Mouse (Mus musculus) T-helper 1 cell (primary cell): Measurements from ENCODE around the gene Dennd6b.

ENCODE experiments used
- in situ Hi-C: fragments of 300-600 bp; cut with MboI, MseI; formaldehyde crosslinking; loops from one replicate; pipeline ENCODE4 v1.15.1; 2025; ENCODE audit warnings: high pct_unique_total_duplicates

Gene Dennd6b

GRCm38 (mm10) chr15:89158516-89158915, 37.8 kb downstream of the Dennd6b start:
- in situ Hi-C loops, result no loop called here

- in situ Hi-C loops, result no loop called here
Observed at GRCm38 (mm10) chr15:89157954-89158353, 38.3 kb downstream of the Dennd6b start.

- in situ Hi-C loops, result no loop called here
Observed at GRCm38 (mm10) chr15:89152312-89152711, 44.0 kb downstream of the Dennd6b start.

GRCm38 (mm10) chr15:89150041-89150390, 46.3 kb downstream of the Dennd6b start:
- in situ Hi-C loops, result no loop called here

GRCm38 (mm10) chr15:89149271-89150040, 46.8 kb downstream of the Dennd6b start, which contains the start of gene Mapk11:
Mapk11 (minus strand) TSS chr15:89149628.
- in situ Hi-C loops, result no loop called here

GRCm38 (mm10) chr15:89148496-89149270, 47.6 kb downstream of the Dennd6b start:
- in situ Hi-C loops, result no loop called here

- in situ Hi-C loops, result no loop called here
Observed at GRCm38 (mm10) chr15:89147895-89148294, 48.4 kb downstream of the Dennd6b start.

- in situ Hi-C loops, result no loop called here
Observed at GRCm38 (mm10) chr15:89147456-89147855, 48.8 kb downstream of the Dennd6b start.

- in situ Hi-C loops, result no loop called here
Observed at GRCm38 (mm10) chr15:89147024-89147423, 49.3 kb downstream of the Dennd6b start.

- in situ Hi-C loops, result no loop called here
Observed at GRCm38 (mm10) chr15:89146537-89146936, 49.8 kb downstream of the Dennd6b start.

GRCm38 (mm10) chr15:89145813-89146350, 50.4 kb downstream of the Dennd6b start:
- in situ Hi-C loops, result no loop called here

GRCm38 (mm10) chr15:89144965-89145364, 51.3 kb downstream of the Dennd6b start:
- in situ Hi-C loops, result no loop called here

- in situ Hi-C loops, result no loop called here
Observed at GRCm38 (mm10) chr15:89143134-89143533, 53.2 kb downstream of the Dennd6b start.

- in situ Hi-C loops, result no loop called here
Observed at GRCm38 (mm10) chr15:89141905-89142304, 54.4 kb downstream of the Dennd6b start.

- in situ Hi-C loops, result no loop called here
Observed at GRCm38 (mm10) chr15:89141443-89141842, 54.9 kb downstream of the Dennd6b start.

- in situ Hi-C loops, result no loop called here
Observed at GRCm38 (mm10) chr15:89140659-89141252, 55.5 kb downstream of the Dennd6b start, which contains the start of gene Mapk12. Mapk12 (minus strand) TSS chr15:89140703.

GRCm38 (mm10) chr15:89140048-89140658, 56.1 kb downstream of the Dennd6b start:
- in situ Hi-C loops, result no loop called here

- in situ Hi-C loops, result loop anchor here (10.0 kb wide), 1 partner anchor 664 kb away; no protein-coding TSS in a partner anchor
Observed at GRCm38 (mm10) chr15:89138531-89138930, 57.8 kb downstream of the Dennd6b start.

- in situ Hi-C loops, result loop anchor here (10.0 kb wide), 1 partner anchor 663 kb away; no protein-coding TSS in a partner anchor
Observed at GRCm38 (mm10) chr15:89138046-89138405, 58.3 kb downstream of the Dennd6b start.

GRCm38 (mm10) chr15:89137378-89138045, 58.8 kb downstream of the Dennd6b start:
- in situ Hi-C loops, result loop anchor here (10.0 kb wide), 1 partner anchor 663 kb away; no protein-coding TSS in a partner anchor
